Mouse (Mus musculus) thymus, postnatal 36 days (tissue): ENCODE data around the gene Mocs2.

ENCODE experiments used
- DNase-seq, 2 experiments: peaks; one replicate each; pipeline ENCODE4 v3.0.0; 2022; ENCODE audit warnings: mixed read lengths in 2 of 2

Gene Mocs2

GRCm38 (mm10) chr13:114817751-114818360 is at the start of gene Mocs2:
Gene Mocs2 (plus strand): TSS chr13:114818236.
- peak; percentile 95 to 96 for DNase-seq

- no peak for DNase-seq
Observed at GRCm38 (mm10) chr13:114791511-114791910, 26.5 kb upstream of the Mocs2 start.

DNA sequence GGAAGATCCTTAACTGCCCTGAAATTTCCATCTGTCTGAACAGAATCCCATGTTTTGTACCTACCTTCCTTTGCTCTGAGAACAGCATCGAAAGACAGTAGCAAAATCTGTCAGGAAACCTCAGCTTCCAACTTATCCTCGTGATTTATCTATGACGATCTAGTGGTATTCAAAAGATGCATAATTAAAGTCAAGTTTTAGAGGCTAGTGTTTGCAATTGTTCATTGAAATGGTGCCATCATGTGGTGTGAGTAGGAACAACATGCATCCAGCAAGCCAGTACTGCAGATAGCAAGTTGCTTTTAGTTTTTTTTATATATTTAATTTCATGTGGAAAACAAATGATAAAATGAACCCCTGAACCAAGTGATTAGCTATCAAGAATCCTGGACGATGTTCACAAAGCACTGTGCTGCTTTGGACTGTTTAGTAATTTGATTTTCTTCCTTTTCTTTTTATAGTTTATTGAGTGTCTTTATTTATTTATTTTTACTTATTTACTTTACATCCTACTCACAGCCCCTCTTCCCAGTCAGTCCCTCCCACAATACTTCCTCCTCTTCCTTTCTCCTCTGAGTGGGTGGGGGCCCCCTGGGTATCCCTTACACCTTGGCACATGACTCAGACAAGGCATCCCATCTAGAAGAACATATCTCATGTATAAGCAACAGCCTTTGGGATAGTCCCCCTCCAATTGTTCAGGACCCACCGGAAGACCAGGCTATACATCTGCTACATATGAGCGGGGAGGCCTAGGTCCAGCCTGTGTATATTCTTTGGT is 24.6 kb upstream of the Mocs2 start:
- DNase-seq: peak; percentile 7 to 29

GRCm38 (mm10) chr13:114801857-114802256 is 16.2 kb upstream of the Mocs2 start:
- DNase-seq: no peak

GRCm38 (mm10) chr13:114802971-114803370 is 15.1 kb upstream of the Mocs2 start:
- DNase-seq: no peak

GRCm38 (mm10) chr13:114809624-114810210 is 8.3 kb upstream of the Mocs2 start:
- no peak for DNase-seq

GRCm38 (mm10) chr13:114818513-114818912 is 477 bp downstream of the Mocs2 start:
- no peak for DNase-seq

- DNase-seq: no peak
Observed at GRCm38 (mm10) chr13:114822871-114823270, 4.8 kb downstream of the Mocs2 start.

GRCm38 (mm10) chr13:114825377-114825855 is 7.4 kb downstream of the Mocs2 start:
- DNase-seq: no peak

DNA sequence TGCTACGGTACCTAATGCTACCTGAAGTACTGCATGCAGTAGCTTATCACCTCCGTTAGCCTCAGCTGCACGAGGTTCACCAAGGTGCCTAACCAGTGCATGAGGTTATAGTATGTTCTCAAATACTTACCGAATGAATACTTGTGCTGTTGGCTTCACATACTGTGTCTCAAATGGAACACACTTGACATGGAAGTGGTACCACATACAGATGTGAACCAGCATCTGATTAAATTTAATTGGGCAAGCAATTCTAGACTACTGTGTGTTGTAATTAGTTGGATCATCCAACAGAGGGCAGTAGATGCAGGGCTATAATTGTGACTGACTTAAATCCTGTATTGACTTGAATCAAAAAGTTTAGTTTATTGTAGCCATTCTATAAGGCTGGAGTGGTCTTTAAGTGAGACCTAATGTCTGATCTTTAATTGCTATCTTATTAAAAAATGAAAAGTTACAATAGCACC is 13.4 kb downstream of the Mocs2 start:
- DNase-seq: no peak

DNA sequence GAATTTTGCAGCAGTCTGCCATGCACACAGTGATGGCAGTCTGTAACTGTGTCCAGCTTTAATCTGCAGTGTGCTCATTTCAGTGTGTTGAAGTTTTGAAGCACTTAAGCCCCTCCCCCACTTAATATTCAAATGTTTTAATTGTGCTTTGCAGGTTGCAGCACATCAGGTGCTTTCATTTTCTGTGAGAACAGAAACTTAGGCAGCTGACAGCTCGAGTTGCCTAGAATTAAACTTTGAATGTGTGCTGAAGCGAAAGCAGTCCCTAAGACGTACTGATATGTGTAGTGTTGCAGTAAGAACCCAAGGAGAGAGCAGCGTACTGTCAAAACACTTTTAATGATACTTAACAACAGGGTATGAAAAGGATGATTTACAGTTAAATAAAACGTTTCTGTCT is 14.7 kb downstream of the Mocs2 start:
- DNase-seq: no peak

- no peak for DNase-seq
Observed at GRCm38 (mm10) chr13:114833351-114833750, 15.3 kb downstream of the Mocs2 start.

GRCm38 (mm10) chr13:114834580-114834979 is 16.5 kb downstream of the Mocs2 start:
- no peak for DNase-seq

GRCm38 (mm10) chr13:114837061-114837460 is 19.0 kb downstream of the Mocs2 start:
- DNase-seq: no peak

DNA sequence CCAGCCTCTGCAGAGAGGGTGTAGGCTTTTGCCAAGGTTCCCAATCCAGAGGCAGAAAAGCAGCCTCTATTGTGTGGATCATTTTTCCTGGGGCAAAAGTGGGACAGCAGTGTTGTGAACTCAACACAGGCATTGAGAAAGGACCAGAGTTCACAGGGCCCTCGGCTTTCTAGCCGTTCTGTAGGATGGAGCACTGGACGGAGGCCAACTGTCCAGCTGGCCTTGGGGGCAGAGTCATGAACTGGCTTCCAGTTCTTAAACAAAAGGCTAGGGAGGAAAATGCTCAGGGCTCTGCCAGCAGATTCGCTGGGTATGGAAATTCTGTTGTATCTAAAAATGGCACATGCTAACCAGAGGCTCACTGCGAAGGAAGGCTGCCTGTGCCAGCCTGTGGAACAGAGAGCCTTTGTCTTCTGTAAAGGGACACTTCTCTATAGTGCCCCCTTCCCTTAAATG is 20.5 kb downstream of the Mocs2 start:
- no peak for DNase-seq

DNA sequence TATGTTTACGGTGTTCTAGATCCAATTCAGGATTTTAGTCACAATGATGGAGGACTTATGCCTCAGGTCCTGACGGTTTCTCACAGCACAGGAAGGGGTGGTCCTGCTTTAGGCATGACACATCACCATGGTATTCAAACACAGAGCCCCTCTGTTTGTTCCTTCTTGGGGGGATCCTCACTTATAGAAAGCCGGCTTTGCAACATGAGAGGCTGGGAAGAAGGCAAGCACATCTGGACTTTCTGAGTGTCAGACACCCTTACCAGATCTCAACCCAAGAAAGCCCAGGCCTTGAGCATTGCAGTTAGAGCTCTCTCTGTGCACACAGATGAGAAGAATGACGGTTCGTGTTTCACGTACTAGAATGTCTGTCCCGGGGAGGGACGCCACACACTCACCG is 21.1 kb downstream of the Mocs2 start:
- no peak for DNase-seq

GRCm38 (mm10) chr13:114840545-114840944 is 22.5 kb downstream of the Mocs2 start:
- DNase-seq: no peak

DNA sequence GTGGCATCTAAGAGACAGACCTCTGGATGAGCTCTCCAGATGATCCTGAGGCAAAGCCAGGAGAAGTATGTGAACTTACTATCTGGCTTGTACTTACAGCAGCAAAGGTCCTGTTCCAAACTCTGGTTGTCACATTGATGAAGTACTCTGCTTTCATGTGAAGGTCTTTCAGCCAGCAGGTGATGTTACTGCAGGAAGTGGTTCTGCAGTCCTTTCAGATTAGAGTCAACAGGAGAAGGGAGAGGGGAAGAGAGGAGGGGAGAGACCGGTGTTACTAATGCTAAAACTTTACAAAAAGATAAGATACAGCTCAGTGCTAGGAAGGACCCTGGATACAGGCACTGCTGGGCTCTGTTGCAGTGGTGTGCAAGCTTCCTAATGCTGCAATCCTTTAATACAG is 25.3 kb downstream of the Mocs2 start:
- no peak for DNase-seq

GRCm38 (mm10) chr13:114845804-114846203 is 27.8 kb downstream of the Mocs2 start:
- peak; percentile 31 to 51 for DNase-seq

DNA sequence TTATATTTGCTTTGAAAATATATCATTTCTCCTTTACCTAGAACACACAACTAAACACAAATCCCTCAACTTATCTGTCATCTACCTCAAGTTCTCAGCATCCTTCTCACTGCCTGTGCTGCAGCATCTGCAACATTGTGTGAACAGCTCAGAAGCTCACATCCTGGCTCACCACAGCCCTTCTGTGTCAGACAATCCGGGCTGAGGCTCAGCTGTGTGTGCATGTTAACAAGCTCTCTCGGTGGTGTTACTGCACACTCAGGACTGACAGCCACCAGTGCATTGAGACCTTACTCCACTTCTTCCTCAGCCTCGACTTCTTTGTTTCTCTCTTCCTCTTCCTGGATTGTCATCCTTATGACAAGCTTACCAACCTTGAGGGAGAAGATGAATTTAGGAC is 30.9 kb downstream of the Mocs2 start:
- no peak for DNase-seq

DNA sequence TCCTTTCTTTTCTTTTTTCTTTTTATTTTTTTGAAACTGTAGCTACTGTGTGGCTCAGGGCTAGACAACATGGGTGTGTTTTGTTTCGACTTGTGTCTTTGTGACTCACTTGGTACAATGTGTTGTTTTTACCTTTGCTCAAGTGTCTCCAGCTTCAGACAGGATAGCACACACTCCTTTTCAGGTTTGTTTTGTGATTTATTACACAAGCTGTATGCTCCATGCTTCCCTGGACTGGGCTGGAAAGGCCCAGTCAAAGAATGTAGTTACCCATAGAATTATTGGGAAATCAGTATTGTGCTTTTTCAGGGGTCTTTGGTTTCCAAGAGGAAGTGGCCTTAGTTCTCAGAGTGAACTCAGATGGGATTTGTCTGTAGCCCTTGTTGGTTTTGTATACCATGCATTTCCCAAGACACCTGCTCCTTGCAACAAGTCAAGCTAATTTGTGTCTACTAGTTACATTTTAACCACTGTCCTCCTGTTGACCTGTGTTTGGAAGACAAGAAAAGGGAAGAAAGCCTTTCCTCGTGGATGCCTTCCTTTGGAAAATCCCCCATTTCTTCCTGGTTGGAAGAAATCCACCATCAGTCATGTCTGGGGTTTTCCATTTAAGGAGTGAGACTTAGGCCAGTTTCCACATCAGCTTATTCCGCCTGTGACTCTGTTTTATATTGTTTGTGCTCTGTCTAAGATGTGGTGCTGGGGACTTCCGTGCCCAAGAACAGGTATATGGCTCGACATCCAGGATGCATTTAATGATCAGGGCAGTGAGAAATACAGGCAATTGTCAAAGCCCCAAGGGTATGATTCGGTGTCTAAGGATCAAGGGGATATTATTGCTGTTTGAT is 34.5 kb downstream of the Mocs2 start:
- no peak for DNase-seq

DNA sequence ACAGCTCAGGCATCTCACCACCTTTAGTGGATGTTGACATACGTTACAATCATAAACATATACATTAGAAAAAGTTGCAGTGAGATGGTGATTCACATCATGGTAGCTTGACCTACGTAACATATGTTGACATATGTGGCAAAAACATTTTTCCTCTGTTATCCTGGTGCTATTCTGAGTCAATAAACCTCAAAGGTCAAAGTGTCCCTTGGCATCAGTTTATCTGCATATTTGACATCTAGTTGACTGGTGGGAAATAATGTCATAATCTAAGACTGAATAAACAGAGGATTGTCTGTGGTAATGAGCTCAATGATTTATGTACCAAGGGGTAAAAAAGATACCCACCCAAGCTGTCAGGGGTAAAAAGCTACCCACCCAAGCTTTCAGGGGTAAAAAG is 35.1 kb downstream of the Mocs2 start:
- DNase-seq: no peak

GRCm38 (mm10) chr13:114854023-114854422 is 36.0 kb downstream of the Mocs2 start:
- no peak for DNase-seq
